Mouse (Mus musculus) layer of hippocampus, adult 9-11 months (tissue): ENCODE measurements around the gene Pxt1.
A peak's percentile ranks its signal among the peaks of the same experiment; 100 is the strongest.

Experiments used
- DNase-seq: peaks from one replicate; pipeline ENCODE4 v3.0.0; 2022

Pxt1 gene

DNA sequence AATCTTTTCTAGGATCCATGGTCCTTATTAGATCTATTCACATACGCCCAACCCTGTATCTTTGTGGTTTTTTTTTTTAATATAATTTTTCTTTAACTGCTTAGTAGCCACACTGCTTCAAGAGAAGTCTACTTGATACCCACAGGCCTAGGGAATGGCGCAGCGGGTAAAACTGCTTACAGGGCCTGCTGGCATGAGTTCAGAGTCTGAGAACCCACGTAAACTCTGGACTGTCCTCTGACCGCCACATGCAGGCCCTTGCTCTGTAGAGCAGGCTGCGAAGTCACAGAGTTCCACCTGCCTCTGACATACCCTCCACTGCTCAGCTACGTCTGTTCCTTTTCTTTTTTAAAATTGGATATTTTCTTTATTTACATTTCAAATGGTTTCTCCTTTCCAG, 841 bp upstream of the Pxt1 start:
- no peak for DNase-seq

DNA sequence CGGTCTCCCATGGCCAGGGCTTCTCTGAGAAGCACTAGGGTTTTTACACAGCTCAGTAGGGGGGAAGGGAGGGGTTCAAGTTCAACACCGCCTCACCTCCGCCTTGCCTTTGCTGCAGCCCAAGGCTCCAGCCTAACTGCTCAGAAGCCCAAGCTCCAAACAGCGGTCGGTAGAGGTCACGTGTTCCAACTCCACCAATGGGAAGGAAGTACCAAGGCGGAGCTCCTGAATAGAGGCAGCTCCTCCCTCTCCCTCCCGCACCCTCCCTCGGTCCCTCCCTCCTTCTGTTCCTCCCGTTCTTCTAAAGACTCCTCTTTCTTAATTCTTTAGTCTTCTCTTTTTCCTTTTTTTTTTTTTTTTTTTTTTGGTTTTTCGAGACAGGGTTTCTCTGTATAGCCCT, 1.5 kb downstream of the Pxt1 start:
- DNase-seq: no peak

DNA sequence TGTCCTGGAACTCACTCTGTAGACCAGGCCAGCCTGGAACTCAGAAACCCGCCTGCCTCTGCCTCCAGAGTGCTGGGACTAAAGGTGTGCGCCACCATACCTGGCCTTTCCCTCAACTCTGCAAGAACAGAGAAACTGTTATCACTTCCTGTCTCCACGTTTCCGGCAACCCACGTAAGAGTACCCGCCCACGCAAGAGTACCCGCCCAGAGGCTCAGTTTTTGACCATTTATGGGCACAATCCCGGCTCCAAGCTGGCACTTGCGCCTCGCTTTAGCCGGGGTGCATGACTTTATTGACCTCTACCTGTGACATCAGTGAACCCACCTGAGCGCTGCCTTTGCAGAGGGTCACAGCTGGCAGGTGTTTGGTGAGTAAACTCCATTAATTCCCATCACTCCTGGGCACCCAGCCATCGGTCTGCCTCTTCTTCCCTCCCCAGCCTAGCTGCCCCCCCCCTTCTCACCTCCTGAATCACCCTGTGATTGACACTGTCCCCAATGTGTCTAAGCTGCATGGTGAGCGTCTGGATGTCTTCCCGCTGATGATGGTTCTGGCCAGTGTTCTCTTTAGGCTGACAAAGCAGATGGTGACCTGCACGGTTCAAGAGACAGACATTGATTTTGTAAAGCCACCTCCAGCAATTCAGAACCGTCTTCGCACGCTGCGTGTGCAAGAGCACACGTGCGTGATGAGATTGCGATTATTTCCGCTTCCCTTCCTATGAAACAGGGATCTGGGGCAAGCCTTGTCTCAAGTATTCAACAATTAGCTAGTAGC, 2.7 kb downstream of the Pxt1 start:
- DNase-seq: no peak

DNA sequence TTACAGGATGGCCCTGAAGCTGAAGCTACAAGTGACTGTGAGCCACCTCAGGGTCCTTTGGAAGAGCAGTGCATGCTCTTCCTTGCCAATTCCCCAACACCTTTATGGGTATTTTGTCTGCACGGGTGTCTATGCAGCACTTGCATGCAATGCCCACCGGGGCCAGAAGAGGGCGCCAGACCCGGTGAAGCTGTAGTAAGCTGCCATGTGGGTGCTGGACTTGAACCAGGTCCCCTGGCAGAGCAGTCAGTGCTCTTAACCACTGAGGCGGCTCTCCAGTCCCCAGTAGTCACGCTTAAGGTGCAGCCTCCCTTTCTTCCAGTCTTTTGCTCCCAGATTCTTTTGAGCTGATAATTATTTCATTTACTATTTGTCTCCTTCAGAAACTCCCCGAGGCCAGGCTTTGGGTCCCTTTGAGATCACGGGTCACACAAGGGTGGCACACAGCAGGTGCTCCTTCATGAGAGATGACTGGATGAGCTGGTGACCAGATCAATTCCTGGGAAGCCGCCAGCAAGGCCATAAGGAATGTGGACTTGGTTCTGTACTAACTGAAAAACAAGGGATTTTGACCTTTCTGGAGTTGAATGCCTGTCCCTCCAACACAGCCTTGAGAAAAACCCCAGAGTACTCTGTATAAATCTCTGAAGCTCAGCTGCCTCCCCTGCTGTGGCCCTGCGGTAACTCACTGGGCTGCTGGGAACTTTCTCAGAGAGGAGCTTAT, 6.9 kb downstream of the Pxt1 start:
- no peak for DNase-seq

DNA sequence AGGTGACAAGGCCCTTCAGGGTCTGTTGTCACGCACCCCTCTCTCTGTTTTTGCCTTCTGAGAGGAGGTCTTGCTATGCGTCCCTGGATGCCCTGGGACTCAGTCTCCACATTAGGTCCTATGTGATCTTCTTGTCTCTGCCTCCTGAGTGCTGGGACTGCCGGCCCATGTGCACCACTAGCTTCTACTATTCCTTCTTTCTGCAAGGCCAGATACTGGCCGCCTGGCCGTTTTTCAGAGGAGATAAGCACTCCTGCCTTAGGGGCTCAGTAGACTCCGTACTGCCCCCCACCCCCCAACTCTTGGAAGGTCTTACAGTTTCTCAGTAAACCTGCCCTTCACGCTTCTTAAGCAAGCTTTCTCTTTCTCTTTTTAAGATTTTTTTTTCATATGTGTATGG, 7.5 kb downstream of the Pxt1 start:
- no peak for DNase-seq

DNA sequence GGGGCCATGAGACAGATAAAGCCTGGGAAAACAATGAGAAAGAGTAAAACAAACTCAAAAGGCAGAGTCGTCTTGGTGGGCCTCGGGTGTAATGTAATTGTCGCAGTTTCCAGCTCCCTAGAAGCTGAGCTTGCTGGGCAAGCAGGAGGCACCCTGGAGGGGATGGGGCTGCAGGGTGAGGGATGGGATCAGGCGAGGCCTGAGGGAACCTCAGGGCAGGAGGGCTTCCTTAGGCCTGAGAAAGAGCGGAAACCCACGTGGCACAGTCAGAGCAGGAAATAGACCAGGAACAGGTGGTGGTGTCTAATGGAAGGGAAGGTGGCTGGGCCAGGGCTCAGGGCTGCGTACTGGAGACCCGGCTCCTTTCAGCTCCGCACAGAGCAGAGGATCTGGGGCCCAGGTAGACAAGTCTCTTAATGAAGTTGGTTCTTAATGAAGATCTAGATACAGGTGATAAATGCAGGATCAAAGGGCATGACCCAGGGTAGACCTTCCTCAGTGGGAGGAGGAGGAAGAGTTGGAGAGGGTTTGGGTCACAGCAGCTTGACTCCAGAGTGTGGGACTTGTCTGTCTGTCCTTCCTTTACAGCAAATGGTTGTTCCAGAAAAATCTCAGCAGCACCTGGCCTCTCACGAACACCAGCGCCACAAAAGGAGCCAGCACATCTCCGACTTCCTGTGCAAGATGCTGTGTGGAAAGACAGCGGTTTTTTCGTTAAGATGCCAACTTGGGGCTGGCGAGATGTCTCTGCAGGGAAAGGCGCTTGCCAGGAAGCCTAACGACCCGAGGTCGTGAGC, 9.3 kb downstream of the Pxt1 start:
- no peak for DNase-seq

DNA sequence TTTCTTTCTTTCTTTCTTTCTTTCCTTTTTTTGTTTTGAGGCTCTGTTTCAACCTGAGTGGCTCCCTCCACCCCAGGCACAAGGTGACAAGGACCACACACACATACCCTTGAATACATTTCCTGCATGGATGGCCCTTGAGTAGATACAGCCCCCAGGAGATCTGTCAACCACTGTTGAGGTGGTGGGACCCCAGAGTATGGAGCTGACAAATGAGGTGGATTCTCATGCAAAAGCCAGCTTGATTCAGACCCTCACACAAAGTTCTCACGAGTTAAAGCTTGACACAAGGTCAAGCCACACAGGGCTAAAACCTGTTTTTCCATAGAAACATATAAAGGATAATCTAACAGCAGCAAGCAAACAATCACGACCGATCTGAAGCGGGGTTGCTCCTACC, 11.4 kb downstream of the Pxt1 start:
- DNase-seq: no peak

DNA sequence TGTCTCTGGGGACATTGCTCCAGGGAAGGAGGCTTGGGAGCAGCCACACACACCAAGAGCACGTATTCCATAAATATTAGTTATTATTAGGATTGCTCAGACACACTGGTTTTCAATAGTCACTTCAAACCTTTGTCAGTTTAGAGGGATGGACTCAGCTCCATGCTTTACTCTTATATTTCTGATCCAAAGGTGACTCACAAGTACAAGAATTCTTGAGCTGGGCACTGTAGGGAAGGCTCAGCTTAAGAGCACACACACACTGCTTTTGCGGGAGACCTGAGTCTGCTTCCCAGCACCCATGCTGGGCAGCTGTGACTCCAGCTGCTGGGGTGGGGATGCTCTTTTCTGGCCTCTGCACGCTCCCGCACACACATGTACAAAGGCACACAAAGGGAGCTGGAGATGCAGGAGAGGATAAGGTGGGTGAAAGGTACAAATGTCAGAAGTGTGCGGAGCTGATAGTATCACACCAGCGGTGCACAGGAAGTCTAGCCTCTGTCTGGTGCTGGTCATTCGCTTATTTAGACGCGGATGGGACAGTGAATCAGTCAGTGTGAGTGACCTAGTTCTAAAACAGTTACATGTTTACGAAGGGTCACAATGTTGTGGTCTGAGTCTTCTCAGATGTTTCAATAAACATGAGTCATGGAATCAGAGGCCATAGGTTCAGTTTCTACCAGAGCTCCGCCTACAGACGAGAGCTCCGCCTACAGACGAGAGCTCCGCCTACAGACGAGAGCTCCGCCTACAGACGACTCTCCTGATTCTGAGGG, 12.0 kb downstream of the Pxt1 start:
- no peak for DNase-seq

DNA sequence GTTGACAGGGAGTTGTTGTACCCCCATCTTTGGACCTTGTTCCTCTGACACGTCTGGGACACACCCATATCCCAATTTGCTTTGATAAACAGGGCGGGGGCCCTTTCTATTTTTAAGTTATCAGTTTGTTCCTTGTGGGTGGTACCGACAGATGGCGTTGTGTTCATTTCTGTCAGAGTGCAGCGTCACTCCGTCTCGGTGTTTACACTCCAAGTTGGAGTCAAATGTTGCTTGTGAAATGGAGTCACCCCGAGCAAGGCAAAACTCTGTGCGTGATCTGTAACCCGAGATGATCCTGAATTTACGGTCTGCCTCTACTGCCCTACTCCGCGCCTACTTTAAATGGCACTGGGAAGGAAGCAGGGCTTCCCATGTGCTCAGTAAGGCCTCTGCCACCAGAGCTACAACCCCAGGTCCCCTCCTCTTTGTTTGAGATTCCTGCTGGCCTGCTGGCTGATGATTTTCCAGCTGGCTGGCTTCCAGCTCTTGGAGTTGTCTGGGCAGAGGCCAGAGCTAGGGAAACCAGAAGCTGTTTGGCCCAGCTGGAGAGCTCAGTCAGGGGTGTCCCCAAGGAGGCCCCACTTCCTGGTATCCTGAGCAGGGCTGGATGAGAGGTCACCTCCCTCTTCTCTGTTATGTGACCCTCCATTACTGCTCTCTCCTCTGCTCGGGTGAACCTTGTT, 13.1 kb downstream of the Pxt1 start:
- DNase-seq: peak; percentile 62

DNA sequence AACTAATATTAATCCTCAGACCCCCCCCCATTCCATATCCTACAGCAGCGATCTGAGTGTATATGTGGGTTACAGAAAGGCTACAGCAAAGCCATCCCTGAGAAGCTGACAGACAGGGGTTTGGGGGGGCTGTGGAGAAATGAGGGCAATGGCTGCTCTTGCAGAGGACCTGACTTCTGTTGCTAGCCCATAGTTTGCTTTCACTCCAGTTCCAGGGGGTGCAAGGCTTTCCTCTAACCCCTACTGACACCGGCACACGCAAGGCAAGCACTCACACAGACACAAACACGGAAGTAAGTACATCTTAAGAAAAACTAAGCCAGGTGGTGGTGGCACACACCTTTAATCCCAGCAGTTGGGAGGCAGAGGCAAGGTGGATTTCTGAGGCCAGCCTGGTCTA, 14.3 kb downstream of the Pxt1 start:
- no peak for DNase-seq

DNA sequence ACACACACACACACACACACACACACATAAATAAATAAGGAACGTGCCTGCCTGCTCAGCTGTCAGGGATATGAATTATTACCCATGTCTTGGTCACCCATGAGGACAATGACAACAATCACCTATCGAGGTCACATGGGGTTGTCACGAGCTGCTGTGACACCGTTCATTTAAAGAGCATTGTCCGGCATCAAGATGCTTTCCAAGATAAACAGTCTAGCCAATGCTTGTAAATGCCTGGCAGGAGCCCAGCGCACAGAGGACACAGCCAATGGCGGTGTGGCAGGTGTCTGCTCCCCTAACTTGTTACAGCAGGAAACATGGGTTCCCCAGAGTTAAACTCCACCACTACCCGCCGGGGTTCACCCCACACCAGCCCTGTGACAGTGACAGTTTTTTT, 15.6 kb downstream of the Pxt1 start:
- DNase-seq: no peak

DNA sequence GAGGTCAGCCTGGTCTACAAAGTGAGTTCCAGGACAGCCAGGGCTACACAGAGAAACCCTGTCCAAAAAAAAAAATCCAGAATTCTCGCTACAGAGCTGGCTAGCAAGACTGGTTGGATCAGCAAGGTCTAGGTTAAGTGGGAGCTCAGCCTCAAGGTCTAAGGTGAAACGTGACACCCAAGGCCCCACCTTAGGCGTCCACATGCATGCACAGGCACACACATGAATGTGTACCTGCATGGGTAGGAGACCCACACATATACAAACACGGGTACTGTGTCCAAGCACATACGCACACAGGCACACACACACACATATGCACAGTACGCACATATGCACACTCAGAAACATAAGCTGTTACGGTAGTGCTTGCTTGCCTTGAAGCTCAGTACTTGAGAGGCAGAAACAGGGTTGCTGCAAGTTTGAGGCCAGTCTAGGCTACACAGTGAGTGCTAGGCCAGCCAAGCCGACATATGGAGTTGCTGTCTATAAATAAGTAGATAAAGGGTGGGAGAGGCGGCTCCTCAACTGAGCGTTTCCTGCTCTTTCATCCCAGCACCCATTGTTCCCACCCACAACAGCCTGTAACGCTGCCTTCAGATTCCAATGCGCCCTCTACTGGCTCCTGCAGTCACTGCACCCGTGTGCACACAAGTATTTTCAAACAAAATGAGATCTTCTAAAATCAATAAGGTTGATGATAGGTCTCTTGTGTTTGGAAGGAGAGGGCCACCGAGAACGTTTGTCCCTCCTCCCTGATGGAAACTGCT, 16.6 kb downstream of the Pxt1 start:
- peak; percentile 53 for DNase-seq

DNA sequence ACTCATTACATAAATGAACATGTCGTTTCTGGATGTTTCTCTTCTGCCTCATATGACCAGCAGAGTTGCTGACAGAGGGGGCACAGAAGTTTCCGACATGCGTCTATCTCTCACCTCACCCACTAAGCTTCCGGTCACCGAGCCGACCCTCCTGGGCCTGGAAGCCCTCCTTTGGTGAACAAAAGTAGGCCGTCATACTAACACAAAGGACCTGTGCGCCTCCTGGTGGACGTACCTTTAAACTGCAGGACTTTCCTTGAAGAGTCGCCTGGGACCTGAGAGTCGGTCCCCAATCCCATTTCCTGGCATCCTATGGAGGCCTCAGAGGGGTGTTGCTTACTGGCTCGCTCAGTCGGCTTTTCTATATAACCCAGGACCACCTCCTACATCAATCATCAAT, 17.3 kb downstream of the Pxt1 start:
- peak; percentile 69 for DNase-seq

DNA sequence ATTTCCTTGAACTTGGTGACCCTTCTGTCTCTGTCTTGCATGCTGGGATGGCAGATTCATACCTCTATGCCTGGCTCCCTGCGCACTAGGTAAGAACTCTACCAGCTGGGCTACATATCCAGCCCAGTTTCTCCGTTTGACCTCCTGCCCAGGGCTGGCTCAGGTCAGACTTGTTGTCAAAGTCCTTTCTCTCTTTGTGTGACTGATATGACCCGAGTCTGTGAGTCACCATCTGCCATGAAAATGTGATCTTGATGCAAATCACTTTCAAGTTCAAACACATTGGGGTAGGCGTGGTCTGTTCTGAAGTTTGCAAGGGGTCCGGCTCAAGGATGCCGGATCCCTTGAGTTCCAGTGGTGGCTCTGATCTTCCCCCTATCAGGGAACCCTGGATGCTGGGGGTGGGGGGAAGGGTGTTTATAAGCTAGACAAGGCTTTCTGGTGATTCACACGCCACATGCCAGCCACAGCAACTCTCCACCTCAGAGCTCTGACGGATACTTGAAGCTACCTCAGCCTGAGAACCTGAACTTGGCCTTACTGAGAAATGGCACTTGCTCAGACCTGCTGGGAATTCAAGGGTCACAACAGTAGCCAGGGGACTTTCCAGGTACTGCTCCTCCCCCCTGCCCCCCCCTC, 18.6 kb downstream of the Pxt1 start:
- no peak for DNase-seq

DNA sequence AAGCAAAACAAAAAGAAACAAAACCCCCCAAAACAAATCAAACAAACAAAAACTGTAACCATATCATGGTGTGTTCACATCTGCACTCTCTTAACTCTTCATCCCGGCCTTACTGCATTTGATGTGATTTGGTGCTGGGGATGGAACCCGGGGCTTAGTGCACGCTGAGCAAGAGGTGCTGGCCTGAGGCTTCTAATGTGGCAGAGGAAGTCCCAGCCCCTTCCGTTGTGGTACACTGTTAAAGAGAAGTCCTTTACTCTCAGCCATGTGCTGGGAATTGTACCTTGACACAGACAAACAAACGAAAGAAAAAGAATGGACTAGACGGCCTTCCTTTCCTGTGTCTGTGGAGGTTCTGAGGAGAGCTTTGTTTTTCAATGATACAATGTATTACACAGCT, 21.5 kb downstream of the Pxt1 start:
- no peak for DNase-seq

DNA sequence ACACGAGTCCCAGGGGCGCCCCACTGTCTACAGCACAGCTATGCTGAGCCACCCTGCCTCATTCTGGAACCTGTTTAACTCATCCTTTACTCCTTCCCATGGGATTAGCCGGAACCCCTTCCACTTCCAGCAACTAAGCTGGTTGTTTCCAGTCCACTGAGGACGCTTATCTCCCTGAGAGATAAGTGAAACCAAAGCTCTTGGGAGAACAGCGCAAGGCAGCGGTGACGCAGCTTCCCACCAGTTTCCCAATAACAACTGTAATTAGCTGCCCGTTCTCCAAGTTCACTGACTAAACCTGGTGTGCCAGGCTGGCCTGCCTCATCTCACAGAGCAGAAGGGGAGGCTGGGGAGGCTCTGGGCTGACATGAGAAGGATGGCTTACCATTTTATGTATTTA, 22.6 kb downstream of the Pxt1 start:
- no peak for DNase-seq

DNA sequence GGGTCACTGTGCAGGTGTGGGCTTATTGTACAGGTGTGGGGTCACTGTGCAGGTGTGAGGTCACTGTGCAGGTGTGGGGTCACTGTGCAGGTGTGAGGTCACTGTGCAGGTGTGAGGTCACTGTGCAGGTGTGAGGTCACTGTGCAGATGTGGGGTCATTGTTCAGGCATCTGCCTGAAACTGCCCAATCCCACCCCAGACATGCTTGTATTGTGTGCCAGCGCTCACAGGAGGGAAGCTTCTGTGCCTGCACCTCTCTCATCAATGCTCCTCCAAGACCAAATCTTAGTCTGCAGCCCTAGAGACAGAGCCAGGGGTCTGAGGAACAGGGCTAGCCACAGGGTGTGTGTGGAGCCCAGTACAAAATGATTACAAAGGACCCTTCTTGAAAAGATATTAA, 27.1 kb downstream of the Pxt1 start:
- no peak for DNase-seq

DNA sequence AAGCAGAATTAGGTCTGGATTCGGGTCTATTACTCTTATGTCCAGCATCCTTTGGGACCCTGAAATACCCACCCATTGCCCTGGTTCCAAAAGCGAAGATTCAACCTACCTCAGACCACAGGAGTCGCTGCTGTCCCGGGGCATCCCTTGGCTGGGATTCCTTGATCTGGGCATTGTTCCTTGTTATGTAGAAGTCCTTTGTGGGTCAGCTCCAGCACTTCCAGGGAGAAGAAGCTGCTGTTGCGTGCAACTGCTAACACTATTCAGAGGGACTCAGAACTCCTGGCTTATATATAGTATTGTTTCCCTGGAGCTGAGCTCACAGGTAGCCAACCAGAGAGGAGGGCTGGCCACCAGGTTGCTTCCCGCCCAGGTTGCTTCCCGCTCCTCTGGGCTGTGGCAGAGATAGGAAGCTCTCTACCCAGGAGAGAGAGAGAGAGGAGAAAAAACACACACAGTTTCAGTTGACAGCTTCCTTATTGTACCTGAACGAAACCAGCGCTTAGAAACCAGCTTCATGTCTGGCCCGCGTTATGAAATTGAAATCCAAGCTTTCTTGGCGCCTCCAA, 28.5 kb downstream of the Pxt1 start, which contains the start of gene 4930539E08Rik:
Gene 4930539E08Rik, minus strand, starts transcription at position 265 of the 569 bp plus-strand sequence.
- no peak for DNase-seq

DNA sequence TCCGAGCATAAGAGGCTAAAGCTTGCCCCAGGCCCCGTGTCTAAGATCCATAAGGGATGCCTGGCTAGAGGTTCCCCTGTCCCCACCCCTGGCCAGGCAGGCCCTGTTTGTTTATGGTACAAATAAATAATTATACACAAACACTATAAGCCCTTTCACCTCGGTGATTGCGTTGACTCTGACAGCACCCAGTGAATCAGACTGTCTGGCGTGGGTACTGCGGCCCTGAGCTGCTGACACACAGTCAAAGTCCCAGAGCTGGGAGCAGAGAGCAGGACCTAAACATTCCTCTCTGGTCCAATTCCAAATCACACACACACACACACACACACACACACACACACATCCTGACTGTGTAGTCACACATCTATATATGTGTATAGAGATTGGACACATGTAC, 29.7 kb downstream of the Pxt1 start:
- DNase-seq: no peak

DNA sequence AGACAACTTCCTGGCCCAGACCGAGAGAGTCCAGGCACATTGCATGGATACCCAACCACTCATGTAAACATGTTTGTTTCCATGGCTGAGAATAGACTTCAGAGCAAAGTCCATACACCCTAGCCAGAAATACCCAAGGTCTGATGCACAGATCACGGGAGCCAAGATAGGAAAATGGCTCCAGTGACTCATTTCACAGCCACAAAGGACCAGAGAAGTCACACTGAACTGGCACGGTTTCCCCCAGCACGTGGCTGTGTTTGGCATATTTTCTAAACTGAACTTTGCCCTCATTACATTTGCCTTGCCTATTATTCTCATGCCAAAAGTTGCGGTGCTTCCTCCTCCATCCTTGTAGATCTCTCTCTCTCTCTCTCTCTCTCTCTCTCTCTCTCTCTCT, 30.4 kb downstream of the Pxt1 start:
- DNase-seq: no peak

DNA sequence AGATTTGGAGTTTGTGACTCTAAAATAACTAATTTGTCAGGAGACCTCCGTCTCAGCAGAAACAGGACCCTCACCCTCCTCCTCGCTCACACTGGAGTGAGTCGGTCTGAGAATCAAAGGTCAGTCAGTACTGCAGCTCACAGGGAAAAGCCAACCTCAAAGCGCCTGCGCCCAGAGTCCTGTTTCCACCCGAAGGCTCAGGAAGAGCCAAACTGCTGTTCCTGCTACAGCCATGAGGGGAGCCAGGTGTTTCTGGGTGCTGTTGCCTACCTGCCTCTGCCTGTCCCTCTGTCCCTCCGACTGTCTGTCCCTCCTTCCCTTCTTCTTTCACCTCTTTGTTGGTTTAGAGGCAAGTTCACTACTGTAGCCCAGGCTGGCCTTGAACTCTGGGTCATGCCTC, 33.5 kb downstream of the Pxt1 start:
- no peak for DNase-seq
